15 mouse cellular contexts compared by ENCODE assay signal in the genomic region with DNA sequence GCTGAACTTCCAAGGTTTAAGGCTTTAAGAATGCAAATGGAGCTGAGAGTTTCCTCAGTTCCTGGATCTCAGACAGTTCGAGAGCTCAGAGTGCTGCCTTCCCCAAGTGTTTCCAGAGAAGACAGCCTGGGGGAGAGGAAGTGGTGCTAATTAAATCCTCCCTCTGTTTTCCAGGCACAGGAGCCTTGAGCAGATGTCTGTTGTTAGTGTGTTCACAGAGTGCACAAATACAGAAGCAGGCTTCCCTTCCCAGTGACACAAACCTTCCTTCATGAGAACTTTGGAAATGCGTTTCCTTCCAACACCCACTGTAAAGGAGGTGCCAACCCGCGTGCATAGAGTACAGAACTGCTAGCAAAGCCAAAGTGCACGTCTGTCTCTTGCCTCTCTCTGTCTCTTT. TPM values are rescaled to one million over a fixed set of nuclear protein-coding genes. Genes with fewer than 3 reads are reported as not detected.
DNase-seq lines count a peak whose midpoint lies in the region; ATAC-seq lines count a peak whose summit lies in the region.
"Had no signal": no experiment of that assay in that cellular context is flagged by ENCODE, and none has a peak within 500 bp of the region (broad histone marks: within the 10 kb centered on the region; RNA-seq: fewer than 3 reads in every experiment).

No protein-coding gene starts in this region.

- no peak overlapping the region for H3K4me3 ChIP-seq in forebrain, embryonic 15.5 days
- no peak overlapping the region for H3K4me3 ChIP-seq in forebrain, embryonic 10.5 days
- no peak overlapping the region for H3K4me3 ChIP-seq in midbrain, embryonic 14.5 days (replicated peaks; ENCODE audit: low read depth, low read length)
- H3K4me3 ChIP-seq in hindbrain, embryonic 14.5 days (replicated peaks; ENCODE audit: low read length), result no peak overlapping the region
- H3K4me3 ChIP-seq: hindbrain, embryonic 13.5 days had no signal

- no peak overlapping the region for H3K27ac ChIP-seq in forebrain, embryonic 15.5 days (replicated peaks)
- no peak overlapping the region for H3K27ac ChIP-seq in forebrain, embryonic 10.5 days
- H3K27ac ChIP-seq in midbrain, embryonic 14.5 days (replicated peaks; ENCODE audit: low read depth, low read length), result no peak overlapping the region
- no peak overlapping the region for H3K27ac ChIP-seq in hindbrain, embryonic 14.5 days
- H3K27ac ChIP-seq: hindbrain, embryonic 13.5 days had no signal

- no peaks in the 10 kb centered on the region for H3K27me3 ChIP-seq in forebrain, embryonic 15.5 days
- H3K27me3 ChIP-seq in forebrain, embryonic 10.5 days (ENCODE audit: poor library complexity, severe bottlenecking), result no peaks in the 10 kb centered on the region
- no peaks in the 10 kb centered on the region for H3K27me3 ChIP-seq in midbrain, embryonic 14.5 days (ENCODE audit: control insufficient read depth, insufficient read depth, low read length)
- H3K27me3 ChIP-seq in hindbrain, embryonic 14.5 days (ENCODE audit: control insufficient read depth, insufficient read depth, low read length), result no peaks in the 10 kb centered on the region
- H3K27me3 ChIP-seq: hindbrain, embryonic 13.5 days had no signal

- H3K9me3 ChIP-seq in forebrain, embryonic 15.5 days, result no peaks in the 10 kb centered on the region
- H3K9me3 ChIP-seq in forebrain, embryonic 10.5 days, result no peaks in the 10 kb centered on the region
- no peaks in the 10 kb centered on the region for H3K9me3 ChIP-seq in midbrain, embryonic 14.5 days (ENCODE audit: control insufficient read depth, low read length)
- H3K9me3 ChIP-seq in hindbrain, embryonic 14.5 days (ENCODE audit: control insufficient read depth, low read length), result no peaks in the 10 kb centered on the region
- H3K9me3 ChIP-seq: hindbrain, embryonic 13.5 days had no signal

- no peaks in the 10 kb centered on the region for H3K36me3 ChIP-seq in forebrain, embryonic 15.5 days
- H3K36me3 ChIP-seq in forebrain, embryonic 10.5 days (replicated peaks), result no peaks in the 10 kb centered on the region
- H3K36me3 ChIP-seq in midbrain, embryonic 14.5 days (ENCODE audit: control insufficient read depth, insufficient read depth, low read length), result no peaks in the 10 kb centered on the region
- no peaks in the 10 kb centered on the region for H3K36me3 ChIP-seq in hindbrain, embryonic 14.5 days (replicated peaks; ENCODE audit: control insufficient read depth, insufficient read depth)
- H3K36me3 ChIP-seq: hindbrain, embryonic 13.5 days had no signal

- no peaks in the 10 kb centered on the region for H3K4me1 ChIP-seq in forebrain, embryonic 15.5 days
- H3K4me1 ChIP-seq in forebrain, embryonic 10.5 days, result no peaks in the 10 kb centered on the region
- H3K4me1 ChIP-seq in midbrain, embryonic 14.5 days (ENCODE audit: control insufficient read depth, insufficient read depth, low read length), result no peaks in the 10 kb centered on the region
- no peaks in the 10 kb centered on the region for H3K4me1 ChIP-seq in hindbrain, embryonic 14.5 days (replicated peaks; ENCODE audit: control insufficient read depth, insufficient read depth, low read length)
- H3K4me1 ChIP-seq: hindbrain, embryonic 13.5 days had no signal

- intact Hi-C loops in left cerebral cortex, postnatal 10 days (cut with DNase I), result no loop called here

- no peak for DNase-seq in forebrain, embryonic 10.5 days (ENCODE audit: extremely low spot score, low spot score)
- DNase-seq in layer of hippocampus, adult 18-20 months (ENCODE audit: low spot score in 2 of 2), result peak; percentile 71 to 81
- DNase-seq in left cerebral cortex, postnatal 10 days (ENCODE audit: extremely low spot score in 1 of 2, low spot score in 2 of 2), result peak; percentile 18 to 62
- peak; percentile 92 for DNase-seq in telencephalon, adult 2 months (ENCODE audit: low read depth, low spot score)
- no peak for DNase-seq in kidney, postnatal 4 days
- DNase-seq in midbrain, embryonic 14.5 days, result no peak
- no peak for DNase-seq in hindbrain, embryonic 14.5 days (ENCODE audit: low spot score)
- DNase-seq: kidney, adult 18-20 months; lung, embryonic 14.5 days; thymus, postnatal 14 days had no signal

- 57% methylated on average over 5 of the region's 5 CpGs for WGBS in forebrain, embryonic 15.5 days
- 76% methylated on average over 5 of the region's 5 CpGs for WGBS in forebrain, embryonic 10.5 days
- WGBS in midbrain, embryonic 14.5 days, result 88% methylated on average over 5 of the region's 5 CpGs
- WGBS in hindbrain, embryonic 14.5 days, result 75% methylated on average over 5 of the region's 5 CpGs

- ATAC-seq in forebrain, embryonic 15.5 days (replicated peaks), result peak; percentile 70
- no peak for ATAC-seq in midbrain, embryonic 14.5 days (ENCODE audit: low FRiP score, low TSS enrichment)
- ATAC-seq in hindbrain, embryonic 14.5 days (ENCODE audit: low FRiP score), result no peak

- H3K4me2 ChIP-seq in forebrain, embryonic 15.5 days (replicated peaks), result no peak overlapping the region
- H3K4me2 ChIP-seq in midbrain, embryonic 14.5 days (ENCODE audit: low read length), result no peak overlapping the region
- no peak overlapping the region for H3K4me2 ChIP-seq in hindbrain, embryonic 14.5 days (replicated peaks)
- H3K4me2 ChIP-seq: hindbrain, embryonic 13.5 days; lung, embryonic 14.5 days had no signal

- H3K9ac ChIP-seq in forebrain, embryonic 15.5 days (replicated peaks), result no peak overlapping the region
- H3K9ac ChIP-seq in midbrain, embryonic 14.5 days (replicated peaks; ENCODE audit: low read length), result no peak overlapping the region
- H3K9ac ChIP-seq in hindbrain, embryonic 14.5 days, result no peak overlapping the region
- H3K9ac ChIP-seq: hindbrain, embryonic 13.5 days; lung, embryonic 14.5 days had no signal

RNA-seq across cellular contexts. Expression of gene Tprg, which starts 27.4 kb away (rescaled TPM):
- not detected in 2 replicates for polyA plus RNA-seq in forebrain, embryonic 15.5 days (2015; fragmentation: Nextera tagmentation; extraction: Ambion mirVana)
- not detected in 2 replicates for polyA plus RNA-seq in forebrain, embryonic 10.5 days (2016; fragmentation: Nextera tagmentation; extraction: Ambion mirVana)
- not detected for total RNA-seq in layer of hippocampus, adult 18-20 months (2021)
- not detected for total RNA-seq in left cerebral cortex, postnatal 10 days (2021)
- polyA plus RNA-seq in midbrain, embryonic 14.5 days (2014; fragmentation: Nextera tagmentation; extraction: Ambion mirVana), result not detected in 2 replicates
- polyA plus RNA-seq in hindbrain, embryonic 14.5 days (2014; fragmentation: Nextera tagmentation; extraction: Ambion mirVana), result not detected in 2 replicates
- total RNA-seq: heart, adult 8-10 months; megakaryocyte-erythroid progenitor cell, adult 5-6 weeks had no signal
- polyA plus RNA-seq: cortical plate, adult 2 months; hindbrain, embryonic 13.5 days had no signal

Comparison
In these comparisons a context has a peak if more than half of its experiments do, and no peak if none do; other contexts are left out.
1. DNase-seq: peak in layer of hippocampus, adult 18-20 months (2 of 2), left cerebral cortex, postnatal 10 days (2 of 2) and telencephalon, adult 2 months (single experiment); none in forebrain, embryonic 10.5 days (single experiment), kidney, postnatal 4 days (0 of 2), midbrain, embryonic 14.5 days (single experiment) and hindbrain, embryonic 14.5 days (single experiment).